In the genomic region with DNA sequence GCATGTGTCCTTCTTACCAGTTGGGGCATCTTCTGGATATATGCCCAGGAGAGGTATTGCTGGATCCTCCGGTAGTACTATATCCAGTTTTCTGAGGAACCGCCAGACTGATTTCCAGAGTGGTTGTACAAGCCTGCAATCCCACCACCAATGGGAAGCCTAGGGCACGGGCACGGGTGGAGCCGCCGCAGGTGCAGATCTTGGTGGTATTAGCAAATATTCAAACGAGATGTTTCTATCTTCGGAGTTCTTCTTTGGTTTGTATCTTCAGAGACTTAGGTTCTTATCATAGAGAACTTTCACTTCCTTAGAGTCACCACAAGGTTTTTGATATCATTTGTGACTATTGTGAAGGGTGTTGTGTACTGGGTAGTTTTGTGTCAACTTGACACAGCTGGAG, we compare ENCODE assay signal across 8 mouse cellular contexts.
DNase-seq lines count a peak whose midpoint lies in the region; ATAC-seq and TF ChIP-seq lines count a peak whose summit lies in the region.
"Not testable (repeated sequence)": the region's sequence is repeated elsewhere in the genome, so short reads cannot be mapped to it uniquely, and the experiment has no call there.

No protein-coding gene starts in this region.

- H3K27me3 ChIP-seq in kidney, postnatal 0 days (ENCODE audit: insufficient read depth, low read length); liver, embryonic 15.5 days; neural tube, embryonic 11.5 days (ENCODE audit: control insufficient read depth, insufficient read depth, low read length): not testable (repeated sequence)

- not testable (repeated sequence) for H3K4me1 ChIP-seq in kidney, postnatal 0 days (replicated peaks; ENCODE audit: insufficient read depth, low read length); liver, embryonic 15.5 days (replicated peaks); neural tube, embryonic 11.5 days (ENCODE audit: control insufficient read depth, insufficient read depth, low read length)

- not testable (repeated sequence) for H3K4me3 ChIP-seq in kidney, postnatal 0 days (replicated peaks; ENCODE audit: low read depth, low read length); liver, embryonic 15.5 days (replicated peaks); neural tube, embryonic 11.5 days (ENCODE audit: low read depth, low read length)

- H3K4me2 ChIP-seq in kidney, postnatal 0 days (ENCODE audit: low read length); liver, embryonic 15.5 days; neural tube, embryonic 11.5 days (ENCODE audit: low read depth): not testable (repeated sequence)

- peak; percentile 92 for ATAC-seq in granulocyte monocyte progenitor cell, adult 5-6 weeks (replicated peaks; ENCODE audit: poor library complexity, severe bottlenecking)
- 0 out of 2 replicates have a peak, but pooled peaks have one; percentile 72 for ATAC-seq in kidney, postnatal 0 days (replicated peaks; ENCODE audit: low FRiP score, low read depth)
- ATAC-seq in liver, embryonic 15.5 days (ENCODE audit: insufficient read depth), result peak; percentile 66; the same call in 1 of the 2 replicates
- not testable (repeated sequence) for ATAC-seq in neural tube, embryonic 11.5 days (ENCODE audit: insufficient read depth, low FRiP score, low TSS enrichment)

- H3K36me3 ChIP-seq in kidney, postnatal 0 days (ENCODE audit: insufficient read depth, low read length); liver, embryonic 15.5 days (replicated peaks); neural tube, embryonic 11.5 days (ENCODE audit: control insufficient read depth, insufficient read depth, low read length): not testable (repeated sequence)

- not testable (repeated sequence) for H3K27ac ChIP-seq in kidney, postnatal 0 days; liver, embryonic 15.5 days (replicated peaks); neural tube, embryonic 11.5 days (ENCODE audit: low read depth, low read length)

- not testable (repeated sequence) for TF ChIP-seq CTCF in kidney, postnatal 0 days (IDR thresholded peaks at IDR 0.05; ENCODE audit: low read depth)

- 91% methylated on average over 7 of the region's 8 CpGs for WGBS in kidney, postnatal 0 days
- 66% methylated on average over 8 of the region's 8 CpGs for WGBS in liver, embryonic 15.5 days (ENCODE audit: insufficient replicate concordance)
- 90% methylated on average over 7 of the region's 8 CpGs for WGBS in neural tube, embryonic 11.5 days

- not testable (repeated sequence) for H3K9ac ChIP-seq in kidney, postnatal 0 days (ENCODE audit: low read depth, low read length); liver, embryonic 15.5 days; neural tube, embryonic 11.5 days (ENCODE audit: low read length)

- DNase-seq in A20 (ENCODE audit: low read depth, low spot score), result peak; percentile 72
- peak; percentile 37 for DNase-seq in adrenal gland, postnatal 10 days
- peak; percentile 53 for DNase-seq in embryo, embryonic 10 days (ENCODE audit: low spot score)
- DNase-seq in kidney, postnatal 0 days (ENCODE audit: low spot score), result peak; percentile 57
- peak; percentile 29 for DNase-seq in neural tube, embryonic 11.5 days (ENCODE audit: low spot score)
- peak; percentile 37 for DNase-seq in thymus, postnatal 0 days (ENCODE audit: low spot score)

- H3K9me3 ChIP-seq in kidney, postnatal 0 days (replicated peaks; ENCODE audit: low read length); liver, embryonic 15.5 days (replicated peaks); neural tube, embryonic 11.5 days (ENCODE audit: control insufficient read depth, low read length): not testable (repeated sequence)
